Mouse (Mus musculus): ENCODE results near the gene Lin7a. TPM values are rescaled to one million over a fixed set of nuclear protein-coding genes. Genes with fewer than 3 reads are reported as not detected.

Lin7a gene
- polyA plus RNA-seq, 1 experiment = 0.48 TPM

DNA sequence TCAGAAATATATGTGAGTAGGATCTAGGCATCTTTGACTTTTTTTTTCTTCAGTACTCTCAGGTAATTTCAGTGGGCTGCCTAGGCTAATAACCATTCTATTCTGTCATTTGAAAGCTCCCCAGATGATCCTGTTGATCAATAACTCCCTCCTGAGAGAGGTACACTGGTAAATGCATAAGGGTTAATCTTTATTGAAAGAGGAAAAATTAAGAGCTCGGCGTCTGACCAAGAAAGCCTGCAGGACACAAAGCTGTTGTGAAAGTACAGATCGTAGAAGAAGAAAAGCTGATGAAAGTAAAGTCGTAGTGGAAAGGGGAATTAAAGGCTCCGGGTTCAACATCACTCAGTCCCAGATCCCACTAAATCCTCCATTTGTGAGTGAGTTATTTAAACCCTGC lies 44.2 kb downstream of the Lin7a start:
- H3ac ChIP-seq (ENCODE audit: control insufficient read depth, insufficient read length) = no peak overlapping the region
- no peaks in the 10 kb centered on the region for H3K79me2 ChIP-seq (ENCODE audit: control insufficient read depth, insufficient read depth)
- H3K4me2 ChIP-seq (ENCODE audit: low read depth) = no peak overlapping the region
- no peak overlapping the region for H3K4me3 ChIP-seq
- H3K27me3 ChIP-seq (ENCODE audit: control insufficient read depth, insufficient read depth, insufficient read length) = no peaks in the 10 kb centered on the region
- no peaks in the 10 kb centered on the region for H3K36me3 ChIP-seq (ENCODE audit: control insufficient read depth, insufficient read depth)
- TF ChIP-seq SRF (IDR thresholded peaks at IDR 0.05; ENCODE audit: control insufficient read depth, insufficient read length, low read depth) (no peak), MYOG (IDR thresholded peaks at IDR 0.05; ENCODE audit: control insufficient read depth in 1 of 3, insufficient read depth in 1 of 3, insufficient read length in 2 of 3, low read depth in 2 of 3) (no peak), POLR2AphosphoS2 (IDR thresholded peaks at IDR 0.05; ENCODE audit: insufficient read length, low read depth) (no peak), E2F4 (IDR thresholded peaks at IDR 0.05; ENCODE audit: insufficient read depth) (no peak), USF1 (IDR thresholded peaks at IDR 0.05; ENCODE audit: low read depth) (no peak), POLR2A (IDR thresholded peaks at IDR 0.05; ENCODE audit: insufficient read length, low read depth) (no peak), CEBPB (IDR thresholded peaks at IDR 0.05; ENCODE audit: insufficient read depth, poor library complexity, severe bottlenecking) (no peak), MYOD1 (IDR thresholded peaks at IDR 0.05; ENCODE audit: control insufficient read depth in 1 of 3, insufficient read length in 2 of 3, low read depth in 2 of 3) (no peak), TCF3 (IDR thresholded peaks at IDR 0.05; ENCODE audit: insufficient read length, low read depth) (no peak), MAX (IDR thresholded peaks at IDR 0.05; ENCODE audit: low read depth) (no peak), REST (IDR thresholded peaks at IDR 0.05; ENCODE audit: insufficient read depth, insufficient read length) (no peak), TCF12 (IDR thresholded peaks at IDR 0.05; ENCODE audit: insufficient read depth, poor library complexity, severe bottlenecking) (no peak)

DNA sequence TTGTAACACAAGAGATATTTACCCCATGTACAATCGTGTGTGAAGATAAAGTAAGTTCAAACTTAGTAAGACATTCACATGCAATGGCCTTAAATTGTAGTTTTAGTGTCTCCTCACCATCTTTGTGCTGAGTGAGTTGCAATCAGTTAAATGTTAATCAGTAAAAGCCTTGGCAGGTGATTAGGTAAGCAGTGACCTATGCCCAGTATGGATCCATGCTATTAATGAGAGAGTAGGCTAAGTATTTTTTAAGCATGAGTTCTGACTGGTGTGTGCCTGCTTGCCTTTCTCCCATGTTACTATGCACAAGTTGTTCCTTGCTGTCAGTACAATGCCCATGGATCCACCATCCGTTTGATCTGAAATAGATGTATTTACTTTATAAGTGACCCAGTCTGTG lies 44.6 kb downstream of the Lin7a start:
- no peak for TF ChIP-seq POLR2AphosphoS2 (IDR thresholded peaks at IDR 0.05; ENCODE audit: insufficient read length, low read depth)
- Histone ChIP-seq H3K4me2 (ENCODE audit: low read depth) (no peak overlapping the region), H3K27me3 (ENCODE audit: control insufficient read depth, insufficient read depth, insufficient read length) (no peaks in the 10 kb centered on the region), H3ac (ENCODE audit: control insufficient read depth, insufficient read length) (no peak overlapping the region), H3K4me3 (no peak overlapping the region), H3K79me2 (ENCODE audit: control insufficient read depth, insufficient read depth) (no peaks in the 10 kb centered on the region), H3K36me3 (ENCODE audit: control insufficient read depth, insufficient read depth) (no peaks in the 10 kb centered on the region)

DNA sequence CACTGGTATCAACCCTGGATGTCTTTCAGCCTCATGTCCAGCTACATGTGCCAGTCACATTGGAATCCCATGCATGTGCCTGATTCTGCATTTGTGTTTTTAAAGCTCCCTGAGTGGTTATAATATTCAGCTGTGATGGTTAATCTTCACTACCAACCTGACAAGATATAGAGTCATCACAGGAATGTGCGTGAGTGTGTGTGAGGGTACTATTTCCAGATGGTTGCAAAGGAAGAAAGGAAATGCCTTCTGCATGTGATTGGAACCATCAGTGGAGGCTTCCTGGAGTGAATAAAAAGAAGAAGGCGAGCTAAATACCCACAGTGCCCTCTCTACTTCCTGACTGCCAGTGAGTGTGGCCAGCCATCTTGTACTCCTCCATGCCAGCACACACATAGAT lies 48.2 kb downstream of the Lin7a start:
- Histone ChIP-seq H3ac (ENCODE audit: control insufficient read depth, insufficient read length) (no peak overlapping the region), H3K27me3 (ENCODE audit: control insufficient read depth, insufficient read depth, insufficient read length) (no peaks in the 10 kb centered on the region), H3K79me2 (ENCODE audit: control insufficient read depth, insufficient read depth) (no peaks in the 10 kb centered on the region), H3K36me3 (ENCODE audit: control insufficient read depth, insufficient read depth) (no peaks in the 10 kb centered on the region), H3K4me3 (no peak overlapping the region), H3K4me2 (ENCODE audit: low read depth) (no peak overlapping the region)
- TF ChIP-seq USF1 (IDR thresholded peaks at IDR 0.05; ENCODE audit: low read depth) = no peak
- TF ChIP-seq MYOD1 (IDR thresholded peaks at IDR 0.05; ENCODE audit: control insufficient read depth in 1 of 3, insufficient read length in 2 of 3, low read depth in 2 of 3) = no peak
- TF ChIP-seq TCF3 (IDR thresholded peaks at IDR 0.05; ENCODE audit: insufficient read length, low read depth) = no peak
- no peak for TF ChIP-seq MAX (IDR thresholded peaks at IDR 0.05; ENCODE audit: low read depth)
- no peak for TF ChIP-seq E2F4 (IDR thresholded peaks at IDR 0.05; ENCODE audit: insufficient read depth)
- TF ChIP-seq TCF12 (IDR thresholded peaks at IDR 0.05; ENCODE audit: insufficient read depth, poor library complexity, severe bottlenecking) = no peak
- no peak for TF ChIP-seq REST (IDR thresholded peaks at IDR 0.05; ENCODE audit: insufficient read depth, insufficient read length)
- TF ChIP-seq CEBPB (IDR thresholded peaks at IDR 0.05; ENCODE audit: insufficient read depth, poor library complexity, severe bottlenecking) = no peak
- no peak for TF ChIP-seq POLR2A (IDR thresholded peaks at IDR 0.05; ENCODE audit: insufficient read length, low read depth)
- TF ChIP-seq MYOG (IDR thresholded peaks at IDR 0.05; ENCODE audit: control insufficient read depth in 1 of 3, insufficient read depth in 1 of 3, insufficient read length in 2 of 3, low read depth in 2 of 3) = no peak
- TF ChIP-seq POLR2AphosphoS2 (IDR thresholded peaks at IDR 0.05; ENCODE audit: insufficient read length, low read depth) = no peak
- no peak for TF ChIP-seq SRF (IDR thresholded peaks at IDR 0.05; ENCODE audit: control insufficient read depth, insufficient read length, low read depth)

DNA sequence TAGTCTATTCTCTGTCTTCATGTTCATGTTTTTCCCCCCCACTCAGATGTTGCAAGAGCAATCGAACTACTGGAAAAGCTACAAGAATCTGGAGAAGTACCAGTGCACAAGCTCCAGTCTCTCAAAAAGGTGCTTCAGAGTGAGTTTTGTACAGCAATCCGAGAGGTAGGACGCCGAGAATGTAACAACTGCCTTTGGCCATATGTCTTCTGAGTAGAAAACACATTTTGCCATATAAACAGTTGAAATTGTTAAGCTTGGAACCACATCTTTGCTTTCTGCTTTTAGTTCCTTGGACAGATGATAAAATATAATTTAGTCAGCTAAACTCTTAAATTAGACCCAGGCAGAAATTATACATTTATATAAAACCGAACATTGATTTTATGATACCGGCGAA lies 52.4 kb downstream of the Lin7a start:
- Histone ChIP-seq H3K4me3 (no peak overlapping the region), H3K79me2 (ENCODE audit: control insufficient read depth, insufficient read depth) (no peaks in the 10 kb centered on the region), H3K4me2 (ENCODE audit: low read depth) (no peak overlapping the region), H3K27me3 (ENCODE audit: control insufficient read depth, insufficient read depth, insufficient read length) (no peaks in the 10 kb centered on the region), H3K36me3 (ENCODE audit: control insufficient read depth, insufficient read depth) (no peaks in the 10 kb centered on the region), H3ac (ENCODE audit: control insufficient read depth, insufficient read length) (no peak overlapping the region)
- TF ChIP-seq SRF (IDR thresholded peaks at IDR 0.05; ENCODE audit: control insufficient read depth, insufficient read length, low read depth) = no peak
- TF ChIP-seq E2F4 (IDR thresholded peaks at IDR 0.05; ENCODE audit: insufficient read depth) = no peak
- TF ChIP-seq POLR2A (IDR thresholded peaks at IDR 0.05; ENCODE audit: insufficient read length, low read depth) = no peak
- TF ChIP-seq MYOG (IDR thresholded peaks at IDR 0.05; ENCODE audit: control insufficient read depth in 1 of 3, insufficient read depth in 1 of 3, insufficient read length in 2 of 3, low read depth in 2 of 3) = no peak
- no peak for TF ChIP-seq CEBPB (IDR thresholded peaks at IDR 0.05; ENCODE audit: insufficient read depth, poor library complexity, severe bottlenecking)
- TF ChIP-seq TCF3 (IDR thresholded peaks at IDR 0.05; ENCODE audit: insufficient read length, low read depth) = no peak
- TF ChIP-seq POLR2AphosphoS2 (IDR thresholded peaks at IDR 0.05; ENCODE audit: insufficient read length, low read depth) = no peak
- no peak for TF ChIP-seq MYOD1 (IDR thresholded peaks at IDR 0.05; ENCODE audit: control insufficient read depth in 1 of 3, insufficient read length in 2 of 3, low read depth in 2 of 3)
- no peak for TF ChIP-seq REST (IDR thresholded peaks at IDR 0.05; ENCODE audit: insufficient read depth, insufficient read length)
- no peak for TF ChIP-seq TCF12 (IDR thresholded peaks at IDR 0.05; ENCODE audit: insufficient read depth, poor library complexity, severe bottlenecking)
- TF ChIP-seq MAX (IDR thresholded peaks at IDR 0.05; ENCODE audit: low read depth) = no peak
- no peak for TF ChIP-seq USF1 (IDR thresholded peaks at IDR 0.05; ENCODE audit: low read depth)

DNA sequence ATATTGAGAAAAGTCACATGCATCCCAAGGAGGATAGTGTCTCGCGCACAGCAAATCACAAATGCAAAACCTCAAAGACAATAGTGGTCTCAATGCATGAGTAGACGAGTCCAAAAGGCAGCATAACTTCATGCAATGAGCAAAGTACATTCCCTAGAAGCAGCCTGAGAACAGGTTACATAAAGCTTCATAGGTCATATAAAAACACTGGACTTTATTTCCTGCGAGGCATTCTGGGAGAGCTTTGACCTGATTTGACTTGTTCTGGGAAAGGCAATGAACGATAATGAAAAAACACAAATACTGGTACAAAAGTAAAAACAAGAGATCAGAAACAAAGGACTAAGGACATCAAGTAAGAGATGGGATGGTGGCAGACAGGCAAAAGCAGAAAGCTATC lies 54.1 kb downstream of the Lin7a start:
- Histone ChIP-seq H3K36me3 (ENCODE audit: control insufficient read depth, insufficient read depth) (no peaks in the 10 kb centered on the region), H3K79me2 (ENCODE audit: control insufficient read depth, insufficient read depth) (no peaks in the 10 kb centered on the region), H3K27me3 (ENCODE audit: control insufficient read depth, insufficient read depth, insufficient read length) (no peaks in the 10 kb centered on the region), H3ac (ENCODE audit: control insufficient read depth, insufficient read length) (no peak overlapping the region), H3K4me2 (ENCODE audit: low read depth) (no peak overlapping the region), H3K4me3 (no peak overlapping the region)
- TF ChIP-seq CEBPB (IDR thresholded peaks at IDR 0.05; ENCODE audit: insufficient read depth, poor library complexity, severe bottlenecking) (no peak), REST (IDR thresholded peaks at IDR 0.05; ENCODE audit: insufficient read depth, insufficient read length) (no peak), MAX (IDR thresholded peaks at IDR 0.05; ENCODE audit: low read depth) (no peak), MYOD1 (IDR thresholded peaks at IDR 0.05; ENCODE audit: control insufficient read depth in 1 of 3, insufficient read length in 2 of 3, low read depth in 2 of 3) (no peak), SRF (IDR thresholded peaks at IDR 0.05; ENCODE audit: control insufficient read depth, insufficient read length, low read depth) (no peak), E2F4 (IDR thresholded peaks at IDR 0.05; ENCODE audit: insufficient read depth) (no peak), TCF3 (IDR thresholded peaks at IDR 0.05; ENCODE audit: insufficient read length, low read depth) (no peak), TCF12 (IDR thresholded peaks at IDR 0.05; ENCODE audit: insufficient read depth, poor library complexity, severe bottlenecking) (no peak), USF1 (IDR thresholded peaks at IDR 0.05; ENCODE audit: low read depth) (no peak)

Data from myocyte (in vitro differentiated cells).